Mouse (Mus musculus) lung, adult 18-20 months (tissue): ENCODE data around the gene Trp53bp2.

Experiments
- DNase-seq, 2 experiments: peaks; one replicate each; pipeline ENCODE4 v3.0.0; 2022; ENCODE audit warnings: mixed read lengths in 2 of 2

The Trp53bp2 gene

DNA sequence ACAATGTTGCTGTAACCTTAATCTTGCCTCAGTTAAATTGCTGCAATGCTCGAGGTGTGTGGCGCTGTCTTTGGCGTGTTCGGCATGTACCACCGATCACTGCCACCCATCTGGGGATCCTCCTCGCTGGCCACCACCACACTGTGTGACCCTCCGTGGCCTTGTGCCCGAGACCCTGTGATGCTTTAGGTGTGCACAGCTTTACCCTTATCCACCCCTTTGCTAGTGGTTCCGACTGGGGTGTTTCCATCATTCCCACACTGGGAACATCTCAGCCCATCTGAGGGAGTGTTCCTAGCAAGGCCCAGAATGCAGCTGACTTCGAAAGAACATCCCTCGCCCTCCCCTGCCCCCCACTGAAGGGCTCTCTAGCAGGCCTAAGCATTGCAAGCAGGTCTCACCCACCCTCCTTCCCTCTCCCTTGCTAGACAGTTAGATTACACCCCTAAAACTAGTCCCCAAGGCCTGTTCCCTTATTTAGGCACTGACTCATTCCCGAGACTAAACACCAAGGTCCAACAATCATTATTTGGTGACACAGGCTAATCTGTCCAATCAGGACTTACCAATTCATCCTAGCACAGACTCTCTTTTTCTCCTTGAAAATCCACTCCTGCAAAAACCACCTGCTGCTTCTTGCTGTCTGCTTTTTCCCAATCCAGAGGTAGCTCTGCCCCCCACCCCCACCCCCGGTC is 94.4 kb downstream of the Trp53bp2 start:
- DNase-seq: no peak

DNA sequence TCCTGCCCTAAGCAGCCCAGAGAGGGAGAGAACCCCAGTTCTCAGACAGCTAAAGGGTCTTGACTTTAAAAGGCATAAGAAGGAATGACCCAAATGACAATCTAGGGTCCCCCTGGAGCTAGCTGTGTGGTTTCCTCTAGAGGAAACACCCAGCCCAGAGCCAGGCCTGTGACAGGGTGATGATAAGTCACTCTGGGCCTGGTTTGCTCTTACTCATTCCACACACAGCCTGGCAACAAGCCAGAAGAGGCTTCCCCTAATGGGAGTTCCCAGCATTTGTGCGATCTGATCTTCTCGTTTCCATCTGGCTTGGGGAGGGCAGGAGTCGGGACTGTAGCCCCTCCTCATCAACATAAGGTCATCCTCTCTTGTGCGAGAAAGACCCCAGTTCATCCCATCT is 95.3 kb downstream of the Trp53bp2 start:
- DNase-seq: peak; percentile 81 to 87

DNA sequence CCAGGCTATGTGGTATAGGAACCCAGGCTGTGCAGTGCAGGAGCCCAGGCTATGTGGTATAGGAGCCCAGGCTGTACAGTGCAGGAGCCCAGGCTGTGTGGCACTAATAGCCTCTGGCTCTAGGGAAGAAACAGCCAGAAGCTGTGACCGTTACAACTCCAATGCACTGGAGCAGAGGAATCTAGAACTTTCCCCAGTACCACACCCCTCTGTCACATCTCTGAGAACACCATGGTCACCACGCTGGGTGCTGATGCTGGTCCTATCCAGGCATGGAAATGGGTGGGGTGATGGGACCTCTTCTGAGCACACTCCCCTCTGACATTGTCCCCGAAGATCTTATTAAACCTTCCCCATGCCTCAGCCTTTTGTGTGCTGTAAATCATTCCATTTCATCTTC is 96.3 kb downstream of the Trp53bp2 start:
- no peak for DNase-seq

DNA sequence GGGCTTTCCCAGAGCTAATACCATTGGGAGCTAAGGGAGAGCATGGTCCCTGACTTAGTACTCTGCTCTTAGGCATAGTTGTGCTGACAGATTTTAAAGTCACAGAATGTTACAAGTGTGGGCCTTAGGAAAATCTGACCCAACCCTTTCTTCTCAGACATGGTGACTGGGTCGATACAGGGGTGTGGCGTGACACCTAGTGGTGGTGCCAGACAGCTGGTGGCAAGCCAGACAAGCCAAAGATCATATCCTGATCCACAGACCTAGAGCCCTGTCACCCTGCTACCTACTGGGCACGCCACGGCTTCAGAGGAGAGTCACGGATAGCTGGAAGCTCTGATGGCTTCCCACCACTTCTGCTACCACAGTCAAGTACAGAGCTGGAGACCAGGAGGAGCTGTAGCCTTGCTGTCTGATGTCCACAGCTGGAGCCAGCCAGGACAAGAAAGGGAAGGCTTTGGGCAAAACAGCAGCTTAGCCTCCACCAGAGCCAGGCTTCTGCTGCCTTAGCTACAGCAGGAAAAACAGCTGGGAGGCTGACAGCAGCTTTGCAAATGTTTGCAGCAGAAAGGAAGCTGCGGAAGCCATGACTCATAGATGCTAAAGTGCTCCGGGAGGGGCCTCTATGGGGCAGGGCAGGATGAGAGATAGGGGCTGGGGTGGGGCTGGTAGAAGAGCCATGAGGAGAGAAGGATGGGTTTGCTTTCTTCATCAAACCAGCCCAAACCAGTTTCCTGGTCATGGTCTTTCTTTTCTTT is 97.4 kb downstream of the Trp53bp2 start:
- peak; percentile 83 to 89 for DNase-seq

DNA sequence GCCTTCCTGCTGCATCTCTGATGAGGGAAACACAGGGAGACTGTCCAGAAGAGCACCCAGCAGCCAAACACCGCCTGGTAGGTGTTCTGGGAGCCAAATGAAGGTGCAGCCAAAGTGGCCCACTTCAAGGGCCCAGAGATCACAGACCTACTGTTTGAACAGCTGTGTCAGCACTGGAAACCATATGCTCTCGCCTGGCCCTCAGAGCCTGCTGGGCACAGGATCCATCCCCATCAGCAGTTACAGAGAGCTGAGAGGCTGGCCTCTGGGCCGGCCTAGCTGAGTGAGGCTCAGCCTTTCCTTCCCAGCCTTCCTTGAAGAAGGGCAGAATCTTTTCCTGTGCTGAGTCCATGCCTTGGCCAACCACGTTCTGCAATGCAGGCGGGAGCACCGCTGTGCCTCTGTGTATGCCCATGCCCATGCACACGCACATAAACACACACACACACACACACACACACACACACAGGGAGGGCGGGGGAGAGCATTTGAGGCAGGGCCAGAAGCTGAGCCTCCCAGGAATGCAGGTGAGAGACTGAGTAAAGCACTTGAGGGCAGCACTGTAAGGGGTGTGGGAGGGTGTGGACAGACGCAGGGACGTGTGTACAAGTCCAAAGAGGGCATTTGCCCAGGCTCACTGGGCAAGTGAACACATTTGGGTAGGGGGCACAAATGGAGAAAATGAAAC is 100.3 kb downstream of the Trp53bp2 start:
- peak; percentile 81 to 85 for DNase-seq

DNA sequence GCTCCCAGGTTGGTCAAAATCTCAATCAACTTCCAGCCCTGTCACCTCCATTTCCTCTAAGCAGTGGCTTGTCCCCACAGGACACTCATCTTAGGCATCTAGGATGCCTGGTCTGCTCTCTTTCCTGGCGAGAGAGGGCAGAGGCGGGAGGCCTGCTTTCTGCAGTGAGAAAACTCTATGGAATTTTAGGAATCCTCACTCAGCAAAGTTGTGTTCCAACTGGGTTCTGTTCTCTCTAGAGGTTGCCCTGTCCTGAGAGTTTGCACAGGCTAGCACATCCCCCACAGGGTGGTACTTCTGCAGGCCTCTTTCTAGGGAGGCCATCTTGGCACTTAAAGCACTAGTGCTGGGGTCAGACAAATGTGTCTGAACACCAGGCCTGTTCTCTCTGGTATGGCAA is 102.1 kb downstream of the Trp53bp2 start:
- no peak for DNase-seq

DNA sequence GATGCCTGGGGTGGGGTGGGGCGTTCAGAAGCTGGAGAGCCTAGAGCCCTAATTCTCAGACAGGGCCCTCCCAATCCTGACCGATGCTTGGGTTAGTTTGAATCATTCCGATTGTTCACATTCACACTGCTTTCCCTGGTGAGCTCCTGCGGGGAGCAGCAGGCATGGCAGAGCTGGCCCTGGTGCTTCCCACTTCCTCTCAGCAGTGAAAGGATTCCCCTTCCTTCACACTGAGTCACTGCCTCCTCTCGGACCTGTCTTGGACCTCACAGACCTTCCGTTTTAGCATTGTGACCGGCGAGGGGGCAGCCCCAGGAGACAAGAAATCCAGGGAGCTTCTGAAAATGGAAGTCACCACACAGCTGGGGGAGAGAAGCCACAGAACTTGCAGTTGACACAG is 102.8 kb downstream of the Trp53bp2 start:
- DNase-seq: no peak
